Comparison of ENCODE assay signal across 10 mouse cellular contexts in genomic region chr14:79290683-79291425, GRCm38 (mm10). TPM values are rescaled to one million over a fixed set of nuclear protein-coding genes. Genes with fewer than 3 reads are reported as not detected.
DNase-seq lines count a peak whose midpoint lies in the region; ATAC-seq and TF ChIP-seq lines count a peak whose summit lies in the region.
"Had no signal": no experiment of that assay in that cellular context is flagged by ENCODE, and none has a peak within 500 bp of the region (broad histone marks: within the 10 kb centered on the region; RNA-seq: fewer than 3 reads in every experiment).

No protein-coding gene starts in this region.

- intact Hi-C loops in heart, postnatal 10 days (cut with DNase I): no loop called here

- no peaks in the 10 kb centered on the region for H3K36me3 ChIP-seq in heart, embryonic 16.5 days (ENCODE audit: control insufficient read depth, insufficient read depth)
- no peaks in the 10 kb centered on the region for H3K36me3 ChIP-seq in midbrain, embryonic 13.5 days

- H3K4me3 ChIP-seq in heart, embryonic 16.5 days (ENCODE audit: low read length): no peak overlapping the region
- peak overlapping the region; percentile 33 for H3K4me3 ChIP-seq in bone marrow macrophage, adult 2 months (ENCODE audit: insufficient read depth, low read length)
- no peak overlapping the region for H3K4me3 ChIP-seq in midbrain, embryonic 13.5 days (replicated peaks)

- 51% methylated on average over 15 of the region's 15 CpGs for WGBS in heart, embryonic 16.5 days
- WGBS in midbrain, embryonic 13.5 days: 8% methylated on average over 15 of the region's 15 CpGs

- H3K9me3 ChIP-seq in heart, embryonic 16.5 days (replicated peaks; ENCODE audit: control insufficient read depth, low read length): no peaks in the 10 kb centered on the region
- no peaks in the 10 kb centered on the region for H3K9me3 ChIP-seq in midbrain, embryonic 13.5 days

- DNase-seq in heart, postnatal 10 days: no peak
- DNase-seq in adrenal gland, adult 18-20 months (ENCODE audit: low spot score in 2 of 2): no peak
- no peak for DNase-seq in layer of hippocampus, adult 8-10 months (ENCODE audit: low spot score in 2 of 2)

- H3K27ac ChIP-seq in heart, embryonic 16.5 days (ENCODE audit: low read length): peak overlapping the region; percentile 31; the same call in 1 of the 2 replicates
- H3K27ac ChIP-seq in bone marrow macrophage, adult 2 months (ENCODE audit: insufficient read depth, low read depth, low read length): peak overlapping the region; percentile 56
- H3K27ac ChIP-seq in midbrain, embryonic 13.5 days: peak overlapping the region; percentile 14; the same call in 1 of the 2 replicates

- ATAC-seq in heart, embryonic 16.5 days (replicated peaks; ENCODE audit: extremely low read depth, insufficient read depth, low FRiP score): no peak
- peak; percentile 47 for ATAC-seq in granulocyte monocyte progenitor cell, adult 5-6 weeks (replicated peaks; ENCODE audit: poor library complexity, severe bottlenecking)
- ATAC-seq in midbrain, embryonic 13.5 days: peak; percentile 65; the same call in 1 of the 2 replicates
- ATAC-seq in erythroid progenitor cell, adult 5-6 weeks (replicated peaks; ENCODE audit: low FRiP score, poor library complexity, severe bottlenecking): no peak

- peaks cover 16% of the 10 kb centered on the region for H3K4me1 ChIP-seq in heart, embryonic 16.5 days (ENCODE audit: control insufficient read depth, insufficient read depth, low read length)
- H3K4me1 ChIP-seq in bone marrow macrophage, adult 2 months (ENCODE audit: control insufficient read depth, insufficient read depth, low read length): peaks cover 23% of the 10 kb centered on the region
- peaks cover 37% of the 10 kb centered on the region for H3K4me1 ChIP-seq in midbrain, embryonic 13.5 days (replicated peaks)

- H3K4me2 ChIP-seq in heart, embryonic 16.5 days (ENCODE audit: low read depth, low read length): peak overlapping the region; percentile 22
- peak overlapping the region; percentile 26 for H3K4me2 ChIP-seq in midbrain, embryonic 13.5 days (replicated peaks)

- no peak overlapping the region for H3K9ac ChIP-seq in heart, embryonic 16.5 days (ENCODE audit: low read length)
- 0 out of 2 replicates have a peak overlapping the region, but pooled peaks have one; percentile 28 for H3K9ac ChIP-seq in midbrain, embryonic 13.5 days (replicated peaks)

- TF ChIP-seq POLR2A in bone marrow macrophage, adult 2 months (IDR thresholded peaks at IDR 0.05; ENCODE audit: borderline replicate concordance, low read depth, low read length): no peak

- no peaks in the 10 kb centered on the region for H3K27me3 ChIP-seq in heart, embryonic 16.5 days (ENCODE audit: control insufficient read depth, insufficient read depth, low read length)
- H3K27me3 ChIP-seq in midbrain, embryonic 13.5 days: 0 out of 2 replicates have a peak, but pooled peaks cover 7% of the 10 kb centered on the region

- no peak for TF ChIP-seq CTCF in bone marrow macrophage, adult 2 months (IDR thresholded peaks at IDR 0.05; ENCODE audit: low read depth, low read length)

RNA-seq across cellular contexts. Expression of gene Rgcc, which starts 10.6 kb away (rescaled TPM):
- polyA plus RNA-seq in heart, embryonic 16.5 days (2015; fragmentation: Nextera tagmentation; extraction: Ambion mirVana): 53.6 and 74.7 TPM in 2 replicates
- total RNA-seq in heart, postnatal 10 days (2021): 10 to 100 TPM; 51.6 to 57.6 TPM
- polyA plus RNA-seq in bone marrow macrophage, adult 2 months (2012; ENCODE audit: insufficient read depth, insufficient read length, missing spikeins): 0.60 TPM in 1 of 2 replicates, not detected in the other
- 84.3 and 97.4 TPM in 2 replicates for total RNA-seq in granulocyte monocyte progenitor cell, adult 5-6 weeks (2014; fragmentation: Nextera tagmentation)
- total RNA-seq in granulocyte monocyte progenitor cell, adult 5-6 weeks (2017): 241 and 247 TPM in 2 replicates
- polyA plus RNA-seq in midbrain, embryonic 13.5 days (2015; fragmentation: Nextera tagmentation; extraction: Ambion mirVana): 10.4 and 13.7 TPM in 2 replicates
- 100 to 1,000 TPM; 152 to 273 TPM for total RNA-seq in adrenal gland, adult 18-20 months (2021)
- 138 and 211 TPM in 2 replicates for total RNA-seq in erythroid progenitor cell, adult 5-6 weeks (2015; ENCODE audit: low replicate concordance)
- 175 and 244 TPM in 2 replicates for total RNA-seq in erythroid progenitor cell, adult 5-6 weeks (2017; ENCODE audit: low replicate concordance)
- total RNA-seq in layer of hippocampus, adult 8-10 months (2022): 10 to 100 TPM; 32.3 to 39.8 (median 33.4) TPM

RNA-seq across cellular contexts. Expression of gene Zfp957, which starts 43.7 kb away (rescaled TPM):
- 0.13 TPM in 1 of 2 replicates, not detected in the other for polyA plus RNA-seq in heart, embryonic 16.5 days (2015; fragmentation: Nextera tagmentation; extraction: Ambion mirVana)
- not detected for total RNA-seq in heart, postnatal 10 days (2021)
- not detected in 2 replicates for polyA plus RNA-seq in bone marrow macrophage, adult 2 months (2012; ENCODE audit: insufficient read depth, insufficient read length, missing spikeins)
- not detected in 2 replicates for total RNA-seq in granulocyte monocyte progenitor cell, adult 5-6 weeks (2014; fragmentation: Nextera tagmentation)
- total RNA-seq in granulocyte monocyte progenitor cell, adult 5-6 weeks (2017): not detected in 2 replicates
- polyA plus RNA-seq in midbrain, embryonic 13.5 days (2015; fragmentation: Nextera tagmentation; extraction: Ambion mirVana): not detected in 2 replicates
- not detected for total RNA-seq in adrenal gland, adult 18-20 months (2021)
- total RNA-seq in erythroid progenitor cell, adult 5-6 weeks (2015; ENCODE audit: low replicate concordance): not detected in 2 replicates
- not detected in 2 replicates for total RNA-seq in erythroid progenitor cell, adult 5-6 weeks (2017; ENCODE audit: low replicate concordance)
- not detected for total RNA-seq in layer of hippocampus, adult 8-10 months (2022)
- polyA plus RNA-seq: cortical plate, adult 2 months; urinary bladder, adult 2 months had no signal

Comparison
In these comparisons a context has a peak if more than half of its experiments do, and no peak if none do; other contexts are left out.
1. ATAC-seq: peak in granulocyte monocyte progenitor cell, adult 5-6 weeks (single experiment) and midbrain, embryonic 13.5 days (single experiment); none in heart, embryonic 16.5 days (single experiment) and erythroid progenitor cell, adult 5-6 weeks (single experiment).
2. Peak in every context shown above with its lines, with median percentiles within 50 percentile points of each other: H3K27ac ChIP-seq.